Mouse (Mus musculus) neural tube, embryonic 14.5 days (tissue): Measurements from ENCODE around the gene Pigx. TPM values are rescaled to one million over a fixed set of nuclear protein-coding genes. Genes with fewer than 3 reads are reported as not detected.
A peak's percentile ranks its signal among the peaks of the same experiment; 100 is the strongest.
"Not testable (repeated sequence)": the region's sequence is repeated elsewhere in the genome, so short reads cannot be mapped to it uniquely, and the experiment has no call there.

ENCODE experiments used
- ATAC-seq: fragments of 200-750 bp; cut with Nextera tagmentation; 2 replicates; pipeline ENCODE4 v1.8.0; 2017; ENCODE audit warnings: low read depth, mild to moderate bottlenecking, moderate TSS enrichment, moderate library complexity
- H3K27ac ChIP-seq: fragments of 300-500 bp; sonication (generic); 2 replicates; pipeline ENCODE4 v1.5.1; 2014; ENCODE audit warnings: low read depth, mild to moderate bottlenecking, control low read depth, low read length, moderate library complexity, mixed read lengths
- H3K27me3 ChIP-seq: fragments of 300-500 bp; sonication (generic); 2 replicates; pipeline ENCODE4 v1.6.1; 2014; ENCODE audit warnings: low read length; ENCODE audit not compliant: control insufficient read depth, insufficient read depth
- H3K36me3 ChIP-seq: fragments of 300-500 bp; sonication (generic); 2 replicates; pipeline ENCODE4 v1.6.1; 2014; ENCODE audit warnings: low read length, mixed read lengths; ENCODE audit not compliant: control insufficient read depth, insufficient read depth
- H3K4me1 ChIP-seq: fragments of 300-500 bp; sonication (generic); 2 replicates; pipeline ENCODE4 v1.6.1; 2014; ENCODE audit warnings: low read length; ENCODE audit not compliant: control insufficient read depth, insufficient read depth
- H3K4me2 ChIP-seq: fragments of 300-500 bp; sonication (generic); 2 replicates; pipeline ENCODE4 v1.6.1; 2014; ENCODE audit warnings: mild to moderate bottlenecking, low read depth, low read length, control low read depth
- H3K4me3 ChIP-seq: fragments of 300-500 bp; sonication (generic); 2 replicates; pipeline ENCODE4 v1.5.1; 2014; ENCODE audit warnings: low read depth, low read length, control low read depth, mixed read lengths
- H3K9ac ChIP-seq: fragments of 300-500 bp; sonication (generic); replicated peaks from 2 replicates; pipeline ENCODE4 v1.6.1; 2014; ENCODE audit warnings: low read depth, mild to moderate bottlenecking, control low read depth, low read length, mixed read lengths
- H3K9me3 ChIP-seq: fragments of 300-500 bp; sonication (generic); 2 replicates; pipeline ENCODE4 v1.6.1; 2016; ENCODE audit warnings: low read length; ENCODE audit not compliant: control insufficient read depth
- WGBS: fragments of 180-500 bp; shearing (Covaris S2); extraction: QIAGEN DNeasy Blood & Tissue Kit; methylation state at CpG from one replicate; pipeline ENCODE4 v1.1.7; 2014; 5-methylcytosine and 5-hydroxymethylcytosine counted together
- polyA plus RNA-seq: library from polyadenylated mRNA; unstranded; fragments of >200 nt; fragmentation: Nextera tagmentation; extraction: Ambion mirVana; gene quantifications from 2 replicates; pipeline ENCODE4 v1.2.1, GENCODE M21; 2014

Pigx gene
- polyA plus RNA-seq, 1 experiment from 2014 or later = 104 TPM

DNA sequence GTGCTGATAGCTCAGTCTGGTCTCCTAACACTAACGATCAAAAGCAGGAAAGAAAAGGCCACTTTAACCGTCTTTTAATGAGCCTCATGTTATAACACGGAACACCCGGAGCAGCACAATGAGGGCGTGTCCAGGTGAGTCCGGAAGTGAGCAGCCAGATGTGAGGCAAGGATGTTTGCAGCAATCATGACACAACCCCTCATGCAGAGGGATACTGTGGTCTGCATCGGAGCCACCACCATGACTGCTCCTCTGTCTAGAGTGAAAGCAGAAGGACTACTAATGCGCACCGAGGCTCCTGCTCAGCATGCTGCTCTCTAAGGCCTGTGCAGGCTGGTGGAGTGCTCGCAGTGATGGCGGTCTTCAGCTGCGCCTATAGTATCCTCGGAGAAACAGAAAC lies 2.8 kb upstream of the Pigx start:
- Histone ChIP-seq H3K4me1 (peaks cover 10% of the 10 kb centered on the region), H3K9me3 (no peaks in the 10 kb centered on the region), H3K36me3 (peaks cover 8% of the 10 kb centered on the region; the same call in 1 of the 2 replicates), H3K27me3 (no peaks in the 10 kb centered on the region), H3K4me2 (no peak overlapping the region), H3K9ac (no peak overlapping the region), H3K4me3 (no peak overlapping the region), H3K27ac (no peak overlapping the region)
- 96% methylated on average over 13 of the region's 13 CpGs for WGBS
- ATAC-seq = no peak

GRCm38 (mm10) chr16:32098897-32099637 lies 473 bp downstream of the Pigx start:
- peak; percentile 78 for ATAC-seq
- peak overlapping the region; percentile 75 for H3K4me2 ChIP-seq
- no peaks in the 10 kb centered on the region for H3K27me3 ChIP-seq
- no peaks in the 10 kb centered on the region for H3K9me3 ChIP-seq
- peak overlapping the region; percentile 93 for H3K4me3 ChIP-seq
- under 1% methylated on average over 39 of the region's 39 CpGs for WGBS
- peak overlapping the region; percentile 74 for H3K9ac ChIP-seq
- peaks cover 10% of the 10 kb centered on the region for H3K4me1 ChIP-seq
- H3K36me3 ChIP-seq = no peaks in the 10 kb centered on the region
- peak overlapping the region; percentile 71 for H3K27ac ChIP-seq

GRCm38 (mm10) chr16:32097757-32098156 lies 1.8 kb downstream of the Pigx start:
- H3K27me3 ChIP-seq, H3K27ac ChIP-seq, ATAC-seq, H3K9ac ChIP-seq, H3K4me2 ChIP-seq, H3K4me3 ChIP-seq, H3K36me3 ChIP-seq, H3K9me3 ChIP-seq: not testable (repeated sequence)
- WGBS = 95% methylated on average over 2 of the region's 2 CpGs
- H3K4me1 ChIP-seq = peaks cover 10% of the 10 kb centered on the region

GRCm38 (mm10) chr16:32091466-32091865 lies 8.1 kb downstream of the Pigx start:
- no peaks in the 10 kb centered on the region for H3K4me1 ChIP-seq
- H3K9ac ChIP-seq = no peak overlapping the region
- no peak overlapping the region for H3K4me2 ChIP-seq
- no peak overlapping the region for H3K27ac ChIP-seq
- H3K27me3 ChIP-seq = no peaks in the 10 kb centered on the region
- 98% methylated on average over 7 of the region's 7 CpGs for WGBS
- no peak for ATAC-seq
- H3K9me3 ChIP-seq = no peaks in the 10 kb centered on the region
- no peak overlapping the region for H3K4me3 ChIP-seq
- H3K36me3 ChIP-seq = peaks cover 25% of the 10 kb centered on the region

GRCm38 (mm10) chr16:32087629-32088443 lies 11.7 kb downstream of the Pigx start:
- no peak for ATAC-seq
- WGBS = 91% methylated on average over 17 of the region's 17 CpGs
- Histone ChIP-seq H3K4me1 (no peaks in the 10 kb centered on the region), H3K4me3 (no peak overlapping the region), H3K9ac (no peak overlapping the region), H3K9me3 (no peaks in the 10 kb centered on the region), H3K27ac (no peak overlapping the region), H3K36me3 (peaks cover 43% of the 10 kb centered on the region), H3K27me3 (no peaks in the 10 kb centered on the region), H3K4me2 (no peak overlapping the region)

- Histone ChIP-seq H3K4me3 (peak within 1 kb of the TSS; percentile 98), H3K9me3 (no peaks in the 10 kb centered on the region), H3K27ac (peak within 1 kb of the TSS; percentile 91), H3K9ac (peak within 1 kb of the TSS; percentile 89), H3K4me1 (peaks cover 17% of the 10 kb centered on the region; the same call in 1 of the 2 replicates), H3K4me2 (peak within 1 kb of the TSS; percentile 75), H3K27me3 (no peaks in the 10 kb centered on the region), H3K36me3 (no peaks in the 10 kb centered on the region)
- under 1% methylated on average over 40 of the region's 60 CpGs for WGBS
- peak; percentile 98 for ATAC-seq
Observed at GRCm38 (mm10) chr16:32078991-32079511, 20.5 kb downstream of the Pigx start, which contains the start of gene Pak2. Pak2 (minus strand) TSS chr16:32079342.

DNA sequence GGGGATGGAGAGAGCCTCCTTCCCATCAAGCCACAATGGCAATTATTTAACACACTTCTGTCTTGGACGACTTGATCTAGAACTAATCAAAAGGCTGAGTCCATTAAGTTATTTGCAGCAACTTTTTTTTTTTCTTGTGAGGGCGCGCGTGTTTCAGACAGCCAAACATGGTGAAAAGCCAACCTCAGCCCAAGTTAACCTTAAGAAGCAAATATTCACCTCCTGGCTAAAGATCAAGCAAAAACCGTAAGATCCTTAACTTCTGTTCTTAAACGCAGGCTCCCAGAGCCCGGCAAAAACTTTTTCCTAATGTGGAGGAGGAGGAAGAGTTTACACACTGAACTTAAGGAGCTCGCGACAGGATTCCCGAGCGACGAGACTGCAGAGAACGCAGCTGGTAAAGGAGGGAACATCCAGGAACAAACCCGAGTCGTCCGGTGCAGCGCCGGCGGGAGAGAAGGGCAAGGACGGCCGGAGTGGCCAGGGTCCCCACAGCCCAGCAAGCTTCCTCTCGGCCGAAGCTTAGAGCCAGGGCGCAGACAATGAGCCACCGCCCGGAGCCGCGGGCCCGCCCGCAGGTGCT lies 21.0 kb downstream of the Pigx start:
- WGBS = under 1% methylated on average over 30 of the region's 30 CpGs
- peaks cover 17% of the 10 kb centered on the region; the same call in 1 of the 2 replicates for H3K4me1 ChIP-seq
- ATAC-seq = no peak

DNA sequence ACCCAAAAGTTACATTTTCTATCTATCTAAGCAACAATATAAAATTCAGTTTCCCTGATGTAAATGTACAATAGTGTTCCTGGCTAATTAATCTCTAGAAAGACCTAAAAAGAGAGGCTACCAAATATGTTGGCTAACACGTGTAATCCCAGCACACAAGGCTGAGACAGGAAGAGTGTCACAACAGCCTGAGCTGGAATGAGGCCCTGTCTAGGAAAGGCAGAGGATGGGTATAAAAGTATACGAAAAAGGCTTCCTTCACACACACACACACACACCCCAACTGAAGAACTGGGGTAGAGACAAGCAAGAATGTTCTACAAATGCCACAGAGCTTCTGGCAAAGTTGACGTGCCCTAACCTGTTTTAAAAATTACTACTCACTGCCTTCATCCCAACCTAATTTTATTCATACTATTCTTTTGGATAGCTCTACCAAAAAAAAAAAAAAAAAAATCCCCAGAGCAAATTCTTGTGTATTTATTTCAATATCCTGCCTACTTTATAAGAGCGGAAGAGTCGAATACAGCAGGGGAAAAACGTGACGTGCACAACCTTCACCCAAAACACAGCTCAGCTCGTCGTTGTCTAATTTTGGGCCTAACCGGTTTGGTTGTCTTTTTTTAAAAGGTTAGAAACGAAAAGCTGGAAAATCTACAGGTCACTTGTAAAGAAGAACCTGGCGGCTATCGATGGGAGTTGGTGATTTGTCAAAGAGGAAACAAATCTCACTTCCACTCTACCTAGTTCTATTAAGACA lies 21.7 kb downstream of the Pigx start:
- H3K9me3 ChIP-seq = no peaks in the 10 kb centered on the region
- H3K9ac ChIP-seq = peak overlapping the region; percentile 89; the same call in 1 of the 2 replicates
- ATAC-seq = no peak
- peaks cover 17% of the 10 kb centered on the region; the same call in 1 of the 2 replicates for H3K4me1 ChIP-seq
- WGBS = 12% methylated on average over 13 of the region's 13 CpGs
- peak overlapping the region; percentile 75 for H3K4me2 ChIP-seq
- H3K27me3 ChIP-seq = no peaks in the 10 kb centered on the region
- H3K4me3 ChIP-seq = peak overlapping the region; percentile 98
- H3K36me3 ChIP-seq = no peaks in the 10 kb centered on the region
- no peak overlapping the region for H3K27ac ChIP-seq

More for the DNA sequence above, 21.0 kb downstream of the Pigx start:
- H3K27ac ChIP-seq = peak overlapping the region; percentile 91
- no peaks in the 10 kb centered on the region for H3K9me3 ChIP-seq
- H3K4me2 ChIP-seq = peak overlapping the region; percentile 75
- H3K27me3 ChIP-seq = no peaks in the 10 kb centered on the region
- no peaks in the 10 kb centered on the region for H3K36me3 ChIP-seq
- peak overlapping the region; percentile 89 for H3K9ac ChIP-seq
- H3K4me3 ChIP-seq = peak overlapping the region; percentile 98
